Mouse (Mus musculus): ENCODE results near the gene Gm14393. TPM values are rescaled to one million over a fixed set of nuclear protein-coding genes. Genes with fewer than 3 reads are reported as not detected.
"Not testable (repeated sequence)": the region's sequence is repeated elsewhere in the genome, so short reads cannot be mapped to it uniquely, and the experiment has no call there.

Gene Gm14393
- polyA plus RNA-seq (2015; fragmentation: Nextera tagmentation; extraction: Ambion mirVana): 0.81 and 0.97 TPM in 2 replicates

DNA sequence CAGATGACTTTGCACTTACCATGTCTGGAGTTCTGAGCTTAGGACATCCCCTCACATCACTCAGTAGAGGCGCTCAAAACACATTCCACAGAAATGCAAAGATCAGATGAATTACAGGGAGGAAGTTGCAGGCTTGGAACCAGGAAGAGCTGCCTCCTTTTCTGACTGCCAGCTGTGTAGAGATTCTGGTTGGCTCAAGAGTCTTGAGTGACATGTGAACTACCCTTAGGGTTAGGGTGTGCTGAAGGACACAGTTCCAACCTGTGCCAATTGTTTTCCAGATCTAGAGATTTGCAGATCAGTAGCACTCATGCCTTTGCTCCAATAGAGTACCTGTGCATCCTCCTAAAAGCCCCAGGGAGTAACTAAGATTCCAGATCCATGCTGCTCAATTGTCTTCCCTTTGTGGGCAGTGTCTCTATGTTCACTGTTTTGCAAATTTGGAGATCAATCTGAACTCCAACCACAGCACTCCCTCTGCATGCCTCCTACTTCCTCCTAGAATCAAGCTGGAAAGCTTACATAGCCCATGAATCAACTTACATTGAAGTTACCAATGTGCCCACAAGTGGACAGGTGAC is at the start of gene Gm14393:
Gene Gm14393, minus strand, starts transcription at position 101 of the 581 bp plus-strand sequence.
- not testable (repeated sequence) for H3K36me3 ChIP-seq; ATAC-seq (replicated peaks; ENCODE audit: low FRiP score); H3K4me1 ChIP-seq; H3K4me3 ChIP-seq (replicated peaks); H3K4me2 ChIP-seq; H3K9me3 ChIP-seq (replicated peaks); H3K9ac ChIP-seq; H3K27me3 ChIP-seq; H3K27ac ChIP-seq
- WGBS: 71% methylated on average over 1 of the region's 1 CpGs

DNA sequence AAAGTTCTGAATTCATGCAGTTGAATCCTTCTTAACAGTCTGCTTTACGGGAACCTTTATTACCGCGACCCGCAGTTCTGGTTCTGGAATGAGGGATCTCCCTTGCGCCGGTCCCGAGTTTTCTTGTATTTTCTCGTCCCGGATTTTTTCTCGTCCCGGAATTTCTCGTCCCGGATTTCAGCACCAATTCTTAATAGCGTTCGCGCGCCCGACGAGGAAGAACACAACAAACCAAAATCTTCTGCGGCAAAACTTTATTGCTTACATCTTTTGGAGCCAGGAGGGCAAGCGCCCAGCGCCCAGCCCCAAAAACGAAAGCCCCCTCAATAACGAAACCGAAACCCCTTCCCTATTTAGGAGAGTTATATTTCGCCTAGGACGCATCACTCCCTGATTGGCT is 23.3 kb downstream of the Gm14393 start:
- H3K9ac ChIP-seq; H3K36me3 ChIP-seq; H3K4me1 ChIP-seq; H3K4me3 ChIP-seq (replicated peaks); ATAC-seq (replicated peaks; ENCODE audit: low FRiP score); H3K27ac ChIP-seq; H3K9me3 ChIP-seq (replicated peaks); H3K4me2 ChIP-seq; H3K27me3 ChIP-seq: not testable (repeated sequence)
- 95% methylated on average over 27 of the region's 27 CpGs for WGBS

Other genes with a start within 250 kb of the Gm14393 start
- gene Gm14444, start 57.5 kb downstream of the Gm14393 start, polyA plus RNA-seq (2015; fragmentation: Nextera tagmentation; extraction: Ambion mirVana): not detected in 2 replicates
- 5.3 and 6.1 TPM in 2 replicates for gene Gm14399, start 74.2 kb upstream of the Gm14393 start, polyA plus RNA-seq (2015; fragmentation: Nextera tagmentation; extraction: Ambion mirVana)
- gene Gm14443, start 108.1 kb upstream of the Gm14393 start, polyA plus RNA-seq (2015; fragmentation: Nextera tagmentation; extraction: Ambion mirVana): 0.89 and 1.0 TPM in 2 replicates
- gene Gm14391, start 139.1 kb upstream of the Gm14393 start, polyA plus RNA-seq (2015; fragmentation: Nextera tagmentation; extraction: Ambion mirVana): 5.7 and 5.9 TPM in 2 replicates
- 5.4 TPM in 1 of 2 replicates, not detected in the other for gene Gm14440, start 207.3 kb upstream of the Gm14393 start, polyA plus RNA-seq (2015; fragmentation: Nextera tagmentation; extraction: Ambion mirVana)

All from kidney, embryonic 15.5 days (tissue).